Mouse (Mus musculus) granulocyte monocyte progenitor cell, adult 5-6 weeks (primary cell): ENCODE measurements around the gene Ak2. TPM values are rescaled to one million over a fixed set of nuclear protein-coding genes. Genes with fewer than 3 reads are reported as not detected.

Experiments used
- ATAC-seq: replicated peaks from 2 replicates; pipeline ENCODE4 v1.8.0; 2016; ENCODE audit warnings: mild to moderate bottlenecking, moderate TSS enrichment, inconsistent platforms; ENCODE audit not compliant: poor library complexity, severe bottlenecking
- total RNA-seq, 2 experiments: library from RNA; stranded (forward) in 1 of 2; stranded (reverse) in 1 of 2; fragments of 200-712, 200-1000 nt in 1 of 2; fragments of >200 nt in 1 of 2; fragmentation: Nextera tagmentation in 1 of 2; gene quantifications; 2 replicates each; pipeline ENCODE4 v1.2.3; 2014 to 2017

The Ak2 gene
- total RNA-seq, 2 experiments from 2014 or later, result 166 to 169 TPM

- ATAC-seq, result peak; percentile 48
These were observed 43.2 kb downstream of the Ak2 start for GRCm38 (mm10) chr4:129034706-129035660.

GRCm38 (mm10) chr4:129035851-129036445, 44.2 kb downstream of the Ak2 start:
- ATAC-seq, result peak; percentile 2; the same call in 1 of the 2 replicates

GRCm38 (mm10) chr4:129047721-129048421, 56.1 kb downstream of the Ak2 start:
- no peak for ATAC-seq

GRCm38 (mm10) chr4:129048501-129049305, 56.9 kb downstream of the Ak2 start:
- ATAC-seq, result peak; percentile 92

DNA sequence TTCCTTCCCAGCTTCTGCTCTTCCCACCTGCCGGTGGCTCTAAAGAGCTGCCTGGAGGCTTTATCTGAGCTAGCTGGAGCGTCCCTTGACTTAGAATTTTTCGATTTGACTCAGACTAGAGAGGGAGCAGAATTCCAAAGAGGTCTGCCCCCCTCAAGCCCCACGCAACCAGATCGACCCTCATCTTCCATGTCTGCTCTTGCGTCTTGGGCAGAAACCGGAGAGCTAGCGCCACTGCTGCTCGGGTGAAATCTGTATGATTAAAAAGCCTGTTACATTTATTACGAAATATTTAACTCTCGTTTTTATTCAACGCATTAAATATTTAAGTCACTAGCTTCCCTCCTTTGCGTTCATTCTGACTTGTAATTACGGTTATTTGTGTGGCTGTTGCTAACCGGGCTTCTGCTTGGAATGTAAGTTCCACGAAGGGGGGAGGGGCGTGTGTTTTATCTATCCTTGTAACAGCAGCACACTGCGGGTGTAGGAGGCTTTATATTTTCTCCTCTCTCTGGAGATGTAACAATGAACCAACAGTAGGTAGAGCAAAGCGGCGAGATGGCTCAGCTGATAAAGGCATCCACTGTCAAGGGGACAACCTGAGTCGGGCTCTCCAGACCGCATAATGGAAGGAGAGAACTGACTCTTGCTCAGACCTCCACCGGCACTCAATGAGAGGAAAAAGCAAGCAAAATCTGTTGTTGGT, 57.7 kb downstream of the Ak2 start:
- no peak; the same call in 1 of the 2 replicates for ATAC-seq

GRCm38 (mm10) chr4:129050365-129050764, 58.6 kb downstream of the Ak2 start:
- no peak for ATAC-seq

DNA sequence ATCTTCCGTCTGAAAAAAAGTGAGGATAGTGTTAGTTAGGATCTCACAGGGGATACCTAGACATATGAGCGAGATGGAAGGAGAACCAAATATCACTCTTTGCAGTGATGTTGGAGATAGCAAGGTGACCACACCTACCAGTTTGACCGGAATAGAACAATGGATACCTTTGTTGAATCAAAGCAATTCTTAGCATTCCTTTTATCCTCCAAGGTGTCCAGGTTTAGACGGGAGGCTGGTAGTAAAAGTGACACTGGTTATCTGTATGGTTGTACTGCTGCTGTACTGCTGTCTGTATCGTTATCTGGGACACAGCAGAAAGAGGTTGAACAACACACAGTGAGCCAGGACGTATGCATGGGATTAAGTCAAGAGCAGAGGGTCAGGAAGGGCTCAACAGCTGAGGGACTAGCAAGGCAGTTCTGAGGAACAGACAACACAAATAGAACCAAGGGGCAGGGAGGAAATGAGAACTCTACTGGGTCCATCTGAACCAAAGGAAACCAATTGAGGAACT, 59.2 kb downstream of the Ak2 start:
- peak; percentile 28 for ATAC-seq

DNA sequence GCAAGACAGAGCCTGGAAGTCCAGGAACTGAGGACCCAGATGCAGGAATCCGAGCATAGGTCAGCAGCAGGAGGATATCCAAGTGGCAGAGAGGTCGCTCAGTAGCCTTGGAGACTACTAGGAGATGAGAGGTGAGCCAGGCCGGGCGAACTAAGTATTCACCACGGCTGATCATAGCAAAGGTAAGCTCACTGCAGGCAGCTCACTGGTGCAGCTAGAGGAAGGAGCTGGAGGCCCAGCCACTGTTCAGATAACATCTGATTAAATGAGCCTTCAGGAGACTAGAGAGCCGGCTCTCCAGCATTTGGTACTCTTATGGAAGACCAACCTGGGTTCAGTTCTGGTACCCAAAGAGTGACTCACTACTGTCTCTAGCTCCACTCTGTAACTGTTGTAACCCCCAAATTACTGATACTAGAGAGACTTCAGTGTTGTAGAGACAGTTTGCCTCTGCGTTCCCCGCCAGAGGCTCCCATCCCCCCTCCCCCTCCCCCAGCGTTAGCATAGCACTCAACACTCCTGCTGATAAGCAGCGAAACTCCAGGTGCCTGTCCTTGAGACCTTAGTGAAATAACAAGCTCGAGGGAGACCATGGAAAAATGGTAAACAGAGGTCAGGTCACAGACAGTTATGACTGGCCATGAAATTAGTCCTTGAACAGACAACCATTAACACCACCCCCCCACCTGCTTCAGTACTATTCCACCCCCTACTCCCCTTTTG, 59.9 kb downstream of the Ak2 start:
- ATAC-seq, result no peak

GRCm38 (mm10) chr4:129054757-129055156, 63.0 kb downstream of the Ak2 start:
- ATAC-seq, result no peak

- no peak for ATAC-seq
These were observed 63.8 kb downstream of the Ak2 start for GRCm38 (mm10) chr4:129055562-129055961.

DNA sequence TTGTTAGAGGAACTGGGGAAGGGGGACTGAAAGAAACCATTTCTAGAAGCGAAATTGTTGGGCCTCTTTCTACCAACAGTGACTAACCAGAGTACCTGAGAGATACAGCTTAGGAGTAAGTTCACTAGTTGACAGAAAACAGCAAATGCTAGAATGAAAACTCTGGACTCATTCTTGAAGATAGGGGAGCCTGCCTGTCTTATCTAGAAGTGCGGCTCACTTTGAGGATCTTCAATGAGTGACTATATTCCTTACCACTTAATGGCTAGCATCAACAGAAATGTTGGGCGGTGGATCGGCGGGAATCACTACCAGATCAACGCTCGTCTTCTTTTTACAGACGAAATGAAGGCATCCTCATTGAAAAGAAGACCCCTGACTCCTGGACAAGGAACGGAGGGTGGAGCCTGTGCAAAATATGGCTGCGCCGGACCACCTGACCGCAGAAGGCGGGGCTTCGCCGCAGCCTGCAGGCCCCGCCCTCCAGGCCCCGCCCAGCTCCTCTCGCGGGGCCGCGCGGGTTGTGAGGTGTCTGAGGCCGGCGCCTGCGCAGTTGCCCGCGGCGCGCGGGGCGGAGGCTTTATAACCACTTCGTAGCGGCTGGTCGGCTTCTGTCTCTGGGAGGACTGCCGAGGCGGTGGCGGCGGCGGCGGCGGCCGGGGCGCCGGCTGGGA, 65.9 kb downstream of the Ak2 start:
- peak; percentile 75 for ATAC-seq

- 0 out of 2 replicates have a peak, but pooled peaks have one; percentile 3 for ATAC-seq
These were observed 66.7 kb downstream of the Ak2 start, which contains the start of gene Rnf19b for GRCm38 (mm10) chr4:129058207-129059092. Gene Rnf19b, plus strand, starts transcription at chr4:129058271.

DNA sequence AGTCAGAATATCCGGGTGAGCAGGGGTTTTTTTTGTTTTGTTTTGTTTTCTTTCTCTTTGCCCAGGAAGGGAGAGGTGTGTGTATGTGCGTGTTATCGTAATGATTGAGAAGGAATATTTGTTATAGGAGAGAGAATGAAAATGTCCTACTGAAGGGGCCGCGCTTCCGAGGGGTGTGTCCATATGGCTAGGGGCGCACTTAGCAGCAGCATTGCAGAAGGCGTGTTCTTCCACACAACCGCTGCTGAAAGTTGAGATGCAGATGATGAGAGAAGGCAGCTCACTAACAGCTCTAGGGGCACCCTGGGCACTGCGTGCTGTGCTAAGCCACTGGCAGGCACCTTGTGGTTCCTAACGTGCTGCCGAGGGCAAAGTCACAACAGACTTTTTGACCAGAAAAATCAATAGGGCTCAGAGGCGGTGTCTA, 67.4 kb downstream of the Ak2 start:
- ATAC-seq, result peak; percentile 28

DNA sequence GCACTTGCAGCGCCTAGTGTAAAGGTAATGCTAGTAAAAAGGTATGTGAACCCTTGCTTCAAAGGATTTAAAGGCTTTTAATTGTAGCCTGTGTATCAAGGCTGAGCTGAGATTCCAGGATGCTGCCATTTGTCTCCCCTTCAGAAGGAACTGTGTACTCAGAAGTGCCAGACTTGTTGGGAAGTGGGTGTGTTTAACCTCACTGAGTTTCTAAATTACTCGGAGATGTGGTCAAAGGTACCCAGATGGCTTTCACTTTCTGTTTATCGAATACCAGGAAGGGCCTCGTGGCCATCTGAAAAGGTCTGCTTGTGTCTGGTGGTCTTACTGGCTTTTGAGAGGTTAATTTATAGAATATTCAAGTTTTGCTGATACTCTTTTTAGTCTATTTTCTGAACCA, 68.2 kb downstream of the Ak2 start:
- peak; percentile 48 for ATAC-seq
